Mouse (Mus musculus) embryonic facial prominence, embryonic 11.5 days (tissue): ENCODE measurements at regions not wholly inside any gene's neighbourhood (a gene's known extent, or its start where the extent isn't known, plus 50 kb on each side); places are given as distances from the start of the nearest gene placed in this dataset.

Experiments used
- ATAC-seq: fragments of 200-750 bp; cut with Nextera tagmentation; replicated peaks from 2 replicates; pipeline ENCODE4 v1.8.0; 2017; ENCODE audit warnings: low read depth; ENCODE audit not compliant: insufficient number of reproducible peaks, low FRiP score, low TSS enrichment
- DNase-seq: peaks from one replicate; pipeline ENCODE4 v3.0.0-alpha.2; 2015; ENCODE audit warnings: low spot score
- H3K27ac ChIP-seq: fragments of 300-500 bp; sonication (generic); replicated peaks from 2 replicates; pipeline ENCODE4 v1.5.1; 2014; ENCODE audit warnings: mild to moderate bottlenecking, low read depth, low read length, control low read depth
- H3K27me3 ChIP-seq: fragments of 300-500 bp; sonication (generic); 2 replicates; pipeline ENCODE4 v1.6.1; 2014; ENCODE audit warnings: mild to moderate bottlenecking, low read length, moderate library complexity, mixed read lengths; ENCODE audit not compliant: control insufficient read depth, insufficient read depth
- H3K36me3 ChIP-seq: fragments of 300-500 bp; sonication (generic); replicated peaks from 2 replicates; pipeline ENCODE4 v1.6.1; 2014; ENCODE audit warnings: low read depth, mild to moderate bottlenecking, low read length, moderate library complexity, mixed read lengths; ENCODE audit not compliant: control insufficient read depth, insufficient read depth
- H3K4me1 ChIP-seq: fragments of 300-500 bp; sonication (generic); 2 replicates; pipeline ENCODE4 v1.6.1; 2014; ENCODE audit warnings: low read length, mixed read lengths; ENCODE audit not compliant: control insufficient read depth, insufficient read depth
- H3K4me2 ChIP-seq: fragments of 300-500 bp; sonication (generic); 2 replicates; pipeline ENCODE4 v1.6.1; 2014; ENCODE audit warnings: low read depth, mild to moderate bottlenecking, control low read depth, low read length, moderate library complexity
- H3K4me3 ChIP-seq: fragments of 300-500 bp; sonication (generic); 2 replicates; pipeline ENCODE4 v1.5.1; 2014; ENCODE audit warnings: low read depth, low read length, control low read depth
- H3K9ac ChIP-seq: fragments of 300-500 bp; sonication (generic); replicated peaks from 2 replicates; pipeline ENCODE4 v1.6.1; 2014; ENCODE audit warnings: mild to moderate bottlenecking, control low read depth, low read length
- H3K9me3 ChIP-seq: fragments of 300-500 bp; sonication (generic); replicated peaks from 2 replicates; pipeline ENCODE4 v1.6.1; 2016; ENCODE audit warnings: mild to moderate bottlenecking, low read length, inconsistent platforms, mixed read lengths; ENCODE audit not compliant: control insufficient read depth
- WGBS: fragments of 180-500 bp; shearing (Covaris S2); extraction: QIAGEN DNeasy Blood & Tissue Kit; methylation state at CpG from one replicate; pipeline ENCODE4 v1.1.7; 2014; 5-methylcytosine and 5-hydroxymethylcytosine counted together

DNA sequence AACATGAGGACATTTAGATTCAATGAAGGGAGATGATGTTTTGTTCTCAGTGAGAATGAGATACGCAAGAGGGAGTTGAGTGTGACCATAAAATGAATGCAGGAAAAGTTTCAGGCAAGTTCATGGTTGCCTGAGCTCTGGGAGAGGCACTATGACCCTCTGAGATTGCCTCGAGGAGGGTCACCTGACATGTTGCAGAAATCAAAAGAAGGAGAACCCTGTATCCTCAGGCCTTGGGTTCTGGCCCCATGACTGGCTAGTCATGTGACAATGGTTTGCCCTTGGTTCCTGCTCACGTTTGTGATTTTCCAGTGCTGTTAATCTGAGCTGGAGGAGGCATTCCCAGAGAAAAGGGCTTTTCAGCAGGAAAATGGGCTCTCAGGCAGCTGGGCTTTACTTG, 98.9 kb downstream of the Mab21l3 start:
- H3K4me3 ChIP-seq = no peak overlapping the region
- H3K27ac ChIP-seq = no peak overlapping the region
- DNase-seq = no peak
- 66% methylated on average over 3 of the region's 3 CpGs for WGBS
- H3K4me2 ChIP-seq = no peak overlapping the region
- no peaks in the 10 kb centered on the region for H3K27me3 ChIP-seq
- H3K36me3 ChIP-seq = no peaks in the 10 kb centered on the region
- H3K4me1 ChIP-seq = no peaks in the 10 kb centered on the region
- H3K9me3 ChIP-seq = no peaks in the 10 kb centered on the region
- no peak for ATAC-seq
- no peak overlapping the region for H3K9ac ChIP-seq

DNA sequence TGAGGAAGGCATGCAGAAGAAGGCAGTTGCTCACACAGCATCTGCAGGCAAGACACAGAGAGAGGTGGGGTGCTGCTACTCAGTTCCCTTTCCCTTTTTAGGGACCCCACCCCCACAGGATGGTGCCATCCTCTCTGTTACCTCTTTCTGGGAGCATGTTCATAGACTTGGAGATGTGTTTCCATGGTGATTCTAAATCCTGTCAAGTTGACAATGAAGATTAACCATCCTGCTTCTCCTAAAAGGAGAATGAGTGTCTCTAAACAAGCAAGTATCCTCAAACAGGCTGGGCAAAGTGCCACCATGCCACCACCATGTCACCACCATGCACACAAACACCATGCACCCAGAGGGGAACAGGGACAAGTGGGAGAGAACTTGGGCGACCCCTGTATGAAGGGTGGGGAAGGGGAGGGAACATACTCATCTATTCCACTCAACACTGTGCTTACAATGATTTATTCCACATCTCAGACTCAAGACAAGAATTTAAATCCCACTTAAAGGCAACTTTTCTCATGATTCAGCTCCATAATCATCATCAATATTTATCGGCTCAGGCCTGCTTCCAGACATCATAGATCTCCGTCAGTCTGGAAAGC, 99.6 kb downstream of the Mab21l3 start:
- Histone ChIP-seq H3K4me3 (no peak overlapping the region), H3K27me3 (no peaks in the 10 kb centered on the region), H3K36me3 (no peaks in the 10 kb centered on the region), H3K9me3 (no peaks in the 10 kb centered on the region), H3K27ac (no peak overlapping the region), H3K4me1 (no peaks in the 10 kb centered on the region), H3K4me2 (no peak overlapping the region), H3K9ac (no peak overlapping the region)
- no peak for ATAC-seq
- DNase-seq = no peak
- WGBS = 63% methylated on average over 3 of the region's 3 CpGs

DNA sequence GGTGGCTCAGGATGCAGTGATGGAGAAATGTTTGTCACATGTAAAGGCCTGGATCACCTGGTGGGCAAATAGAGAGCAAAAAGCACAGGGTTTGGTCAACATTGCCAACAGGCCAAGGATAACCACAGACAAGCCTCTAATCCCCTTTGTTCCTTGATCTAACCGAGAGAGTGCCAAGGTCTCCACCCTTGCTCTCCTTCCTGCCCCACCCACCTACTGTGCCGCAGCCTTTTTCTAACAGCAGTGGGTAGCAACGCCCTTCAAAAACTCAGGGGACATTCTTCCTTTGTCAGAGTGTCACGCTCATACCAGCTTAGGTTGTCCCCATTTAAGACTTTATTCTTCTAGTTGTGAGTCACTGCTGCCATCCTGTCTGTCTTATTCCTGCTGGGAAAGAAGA, 100.6 kb downstream of the Mab21l3 start:
- 52% methylated on average over 4 of the region's 4 CpGs for WGBS
- no peak overlapping the region for H3K27ac ChIP-seq
- H3K9me3 ChIP-seq = no peaks in the 10 kb centered on the region

DNA sequence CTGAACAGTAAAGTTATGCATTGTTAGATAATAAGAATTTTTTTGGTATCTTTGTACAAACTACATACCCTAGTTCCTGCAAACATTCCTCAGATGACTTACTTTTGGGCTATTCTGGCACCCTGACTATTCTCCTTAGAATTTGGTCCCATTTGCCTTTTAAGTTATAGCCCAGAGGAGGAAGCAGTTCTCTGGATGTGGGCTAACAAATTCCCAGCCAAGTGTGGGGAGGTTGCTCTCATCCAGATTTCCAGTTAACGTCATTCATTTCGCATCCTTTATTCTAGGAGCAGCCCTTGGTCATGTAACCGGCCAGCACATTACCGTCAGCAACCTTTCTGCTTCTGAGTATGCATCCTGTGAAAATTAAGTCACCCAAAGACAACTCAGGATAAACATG, 107.9 kb downstream of the Mab21l3 start:
- no peak overlapping the region for H3K27ac ChIP-seq
- WGBS = 86% methylated on average over 4 of the region's 4 CpGs
- ATAC-seq (no peak), DNase-seq (no peak)
- H3K9ac ChIP-seq = no peak overlapping the region
- H3K4me2 ChIP-seq = no peak overlapping the region
- H3K4me3 ChIP-seq = no peak overlapping the region
- H3K36me3 ChIP-seq = no peaks in the 10 kb centered on the region
- H3K27me3 ChIP-seq = no peaks in the 10 kb centered on the region
- no peaks in the 10 kb centered on the region for H3K9me3 ChIP-seq
- no peaks in the 10 kb centered on the region for H3K4me1 ChIP-seq

More for the DNA sequence above, 100.6 kb downstream of the Mab21l3 start:
- Histone ChIP-seq H3K9ac (no peak overlapping the region), H3K4me1 (no peaks in the 10 kb centered on the region), H3K36me3 (no peaks in the 10 kb centered on the region), H3K4me2 (no peak overlapping the region), H3K27me3 (no peaks in the 10 kb centered on the region), H3K4me3 (no peak overlapping the region)
- ATAC-seq (no peak), DNase-seq (no peak)

DNA sequence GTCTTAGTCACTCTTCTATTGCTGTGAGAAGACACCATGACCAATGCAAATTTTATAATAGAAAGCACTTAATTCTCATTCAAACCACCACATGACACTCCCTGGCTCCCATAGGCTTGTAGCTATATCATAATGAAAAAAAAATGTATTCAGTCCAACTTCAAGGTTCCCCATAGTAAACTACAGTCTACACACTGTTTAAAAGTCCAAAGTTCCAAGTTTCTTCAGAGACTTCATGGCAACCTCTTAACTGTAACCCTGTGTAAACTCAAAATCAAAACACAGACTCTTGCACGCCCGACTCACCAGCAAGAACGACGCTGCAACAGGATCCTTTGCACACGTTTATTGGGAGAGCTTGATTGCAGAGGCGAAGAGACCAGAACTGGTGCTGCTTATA, 111.6 kb downstream of the Mab21l3 start:
- Histone ChIP-seq H3K4me1 (no peaks in the 10 kb centered on the region), H3K27ac (no peak overlapping the region), H3K4me3 (no peak overlapping the region), H3K9me3 (no peaks in the 10 kb centered on the region), H3K36me3 (no peaks in the 10 kb centered on the region), H3K9ac (no peak overlapping the region), H3K27me3 (no peaks in the 10 kb centered on the region), H3K4me2 (no peak overlapping the region)
- ATAC-seq (no peak), DNase-seq (no peak)
- 85% methylated on average over 6 of the region's 6 CpGs for WGBS

DNA sequence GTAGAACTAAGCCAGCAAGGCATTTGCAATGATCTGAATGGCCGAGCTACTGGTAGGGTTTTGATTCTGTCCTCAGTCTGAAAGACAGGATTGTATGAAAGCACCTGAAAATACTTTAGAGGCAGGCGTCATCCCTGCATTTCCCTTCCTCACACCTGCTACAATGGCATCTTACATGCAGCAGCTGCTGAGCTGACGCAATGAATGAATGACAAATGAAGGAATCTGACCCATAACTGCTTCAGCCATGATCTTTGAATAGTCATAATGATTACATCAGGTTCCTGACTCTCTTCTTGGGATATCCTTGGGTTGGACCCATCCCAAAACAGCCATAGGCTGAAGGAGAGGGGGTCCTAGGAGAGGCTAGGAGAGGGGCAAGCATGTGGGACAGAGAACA, 119.7 kb downstream of the Mab21l3 start:
- Histone ChIP-seq H3K27me3 (no peaks in the 10 kb centered on the region), H3K27ac (no peak overlapping the region), H3K4me2 (no peak overlapping the region), H3K9me3 (no peaks in the 10 kb centered on the region), H3K4me1 (no peaks in the 10 kb centered on the region), H3K4me3 (no peak overlapping the region), H3K36me3 (no peaks in the 10 kb centered on the region), H3K9ac (no peak overlapping the region)
- no peak for ATAC-seq
- WGBS = 74% methylated on average over 3 of the region's 3 CpGs
- DNase-seq = no peak

DNA sequence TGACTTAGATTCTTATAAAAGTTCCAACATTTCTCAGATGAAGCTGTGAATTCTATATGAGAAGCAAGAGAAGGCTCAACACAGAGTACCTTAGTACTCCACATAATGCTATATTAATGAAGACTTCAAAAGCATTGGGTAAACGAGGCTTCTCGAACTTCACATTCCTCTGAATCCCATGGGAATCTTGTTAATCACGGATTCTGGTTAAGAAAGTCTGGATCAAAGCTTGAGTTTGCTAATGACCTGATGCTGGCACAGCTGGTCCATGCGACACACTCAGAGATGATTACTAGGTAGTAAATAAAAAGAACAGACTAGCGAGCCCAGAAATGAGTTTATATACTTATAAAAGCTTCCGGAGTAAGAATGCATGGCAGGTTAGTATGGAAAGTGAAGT, 118.4 kb upstream of the Atp1a1 start:
- H3K9ac ChIP-seq = no peak overlapping the region
- H3K4me2 ChIP-seq = no peak overlapping the region
- no peaks in the 10 kb centered on the region for H3K9me3 ChIP-seq
- 32% methylated on average over 6 of the region's 6 CpGs for WGBS
- no peaks in the 10 kb centered on the region for H3K36me3 ChIP-seq
- no peak overlapping the region for H3K4me3 ChIP-seq
- no peaks in the 10 kb centered on the region for H3K4me1 ChIP-seq
- ATAC-seq (no peak), DNase-seq (peak; percentile 47)
- no peaks in the 10 kb centered on the region for H3K27me3 ChIP-seq
- H3K27ac ChIP-seq = no peak overlapping the region

DNA sequence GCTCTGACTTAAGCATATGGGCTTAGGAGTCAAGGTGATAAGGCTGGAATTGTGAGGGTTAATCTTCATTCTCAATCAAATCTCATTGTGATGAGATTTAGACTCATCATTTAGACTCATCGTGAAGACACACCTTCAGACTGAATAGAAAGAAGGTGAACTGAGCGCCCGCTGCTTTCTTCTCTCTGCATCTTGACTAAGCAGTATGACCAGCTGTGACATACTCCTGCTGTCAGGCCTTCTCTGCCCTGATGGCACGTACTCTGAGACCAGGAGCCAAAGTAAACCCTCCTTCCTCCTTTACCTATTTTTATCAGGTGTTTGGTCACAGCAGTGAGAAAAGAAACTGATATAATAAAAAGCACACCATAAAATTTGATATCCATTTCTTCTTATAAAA, 117.5 kb upstream of the Atp1a1 start:
- no peak overlapping the region for H3K4me3 ChIP-seq
- H3K9ac ChIP-seq = no peak overlapping the region
- H3K4me2 ChIP-seq = no peak overlapping the region
- no peak for ATAC-seq
- H3K27me3 ChIP-seq = no peaks in the 10 kb centered on the region
- H3K27ac ChIP-seq = no peak overlapping the region
- no peaks in the 10 kb centered on the region for H3K36me3 ChIP-seq
- whole genome bisulfite sequencing = 84% methylated on average over 4 of the region's 4 CpGs
- DNase-seq = no peak
- H3K9me3 ChIP-seq = no peaks in the 10 kb centered on the region
- H3K4me1 ChIP-seq = no peaks in the 10 kb centered on the region
